Mouse (Mus musculus) hematopoietic multipotent progenitor cell, adult 10-12 weeks (in vitro differentiated cells): Measurements from ENCODE around the gene Sorcs2. TPM values are rescaled to one million over a fixed set of nuclear protein-coding genes. Genes with fewer than 3 reads are reported as not detected.

Experiments used
- polyA plus RNA-seq: library from polyadenylated mRNA; stranded (reverse); fragments of >175 nt; gene quantifications from 2 replicates; pipeline ENCODE4 v1.2.3, GENCODE M21; 2012; ENCODE audit warnings: low replicate concordance

Gene Sorcs2
- 1.4 and 1.6 TPM in 2 replicates for polyA plus RNA-seq

DNA sequence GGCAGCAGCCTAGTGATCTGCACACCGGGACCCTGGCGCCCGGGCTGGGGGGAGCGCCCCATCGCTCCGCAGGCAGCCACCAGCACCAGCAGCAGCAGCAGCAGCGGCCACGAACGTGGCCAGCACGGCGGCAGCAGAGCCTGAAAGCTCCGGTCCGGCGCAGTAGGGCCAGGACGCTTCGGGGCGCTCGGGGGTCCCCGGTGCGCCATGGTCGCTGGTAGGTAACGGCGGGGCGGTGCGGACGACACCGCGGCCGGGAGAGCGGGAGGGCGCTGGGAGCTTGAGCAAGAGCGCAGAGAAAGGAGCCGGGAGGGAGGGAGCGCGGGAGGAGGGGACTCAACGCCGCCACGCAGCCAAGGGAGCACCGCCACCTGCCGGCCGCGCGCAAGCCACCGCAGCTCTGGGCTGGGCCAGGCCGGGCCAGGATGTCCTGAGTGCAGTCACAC lies at the start of gene Sorcs2:
Gene Sorcs2, minus strand, starts transcription at position 303 of the 446 bp plus-strand sequence.

DNA sequence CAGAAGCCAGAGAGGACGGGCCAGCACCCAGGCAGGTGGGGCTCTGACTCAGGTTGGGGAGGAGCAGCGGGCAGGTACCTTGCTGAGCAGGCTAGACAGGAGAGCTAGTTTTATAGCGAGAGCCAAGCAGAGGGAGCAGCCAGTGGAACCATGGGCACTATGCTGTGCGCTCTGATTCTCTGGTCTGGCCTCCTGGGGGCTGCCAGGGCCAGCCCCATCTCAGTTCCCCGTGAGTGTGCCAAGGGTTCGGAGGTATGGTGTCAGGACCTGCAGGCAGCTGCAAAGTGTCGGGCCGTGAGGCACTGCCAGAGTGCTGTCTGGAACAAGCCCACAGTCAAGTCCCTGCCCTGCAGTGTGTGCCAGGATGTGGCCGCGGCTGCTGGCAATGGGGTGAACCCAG lies 194.0 kb downstream of the Sorcs2 start, which contains the start of gene Psapl1:
Gene Psapl1, plus strand, starts transcription at position 106 of the 400 bp plus-strand sequence.

Other genes starting within 250 kb of the Sorcs2 start
- gene Psapl1, start 194.1 kb downstream of the Sorcs2 start, polyA plus RNA-seq, result not detected in 2 replicates
- gene Grpel1, start 66.9 kb upstream of the Sorcs2 start, polyA plus RNA-seq, result 3.4 and 8.9 TPM in 2 replicates
- gene Tada2b, start 86.1 kb upstream of the Sorcs2 start, polyA plus RNA-seq, result 21.0 and 36.6 TPM in 2 replicates
- gene Ccdc96, start 86.4 kb upstream of the Sorcs2 start, polyA plus RNA-seq, result 0.04 and 0.10 TPM in 2 replicates
- gene Tbc1d14, start 195.1 kb upstream of the Sorcs2 start, polyA plus RNA-seq, result 44.2 and 46.9 TPM in 2 replicates